Mouse (Mus musculus): Measurements from ENCODE around the gene Gm10964. TPM values are rescaled to one million over a fixed set of nuclear protein-coding genes. Genes with fewer than 3 reads are reported as not detected.
"Not testable (repeated sequence)": the region's sequence is repeated elsewhere in the genome, so short reads cannot be mapped to it uniquely, and the experiment has no call there.

Gm10964 gene
- polyA plus RNA-seq, 1 experiment from 2014 or later, result not detected

DNA sequence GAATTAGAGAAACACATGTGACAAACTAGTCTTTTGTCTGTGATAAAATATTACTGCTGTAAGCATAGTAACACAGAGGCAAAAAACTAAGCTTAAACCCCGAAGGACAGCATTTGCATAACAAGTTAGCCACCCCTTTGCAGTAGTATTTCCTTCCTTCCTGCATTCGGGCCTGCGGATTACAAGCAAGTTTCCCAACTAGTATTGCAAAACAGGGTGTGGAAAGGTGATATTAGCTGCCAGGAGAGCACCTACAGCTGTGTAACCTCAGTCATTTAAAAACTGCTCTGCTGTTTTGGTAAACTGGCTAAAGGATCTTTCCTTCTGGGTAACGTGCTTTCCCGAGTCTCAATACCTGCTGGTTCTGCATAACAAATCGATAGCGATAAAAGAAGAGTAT lies 48.1 kb downstream of the Gm10964 start:
- 61% methylated on average over 7 of the region's 7 CpGs for WGBS

DNA sequence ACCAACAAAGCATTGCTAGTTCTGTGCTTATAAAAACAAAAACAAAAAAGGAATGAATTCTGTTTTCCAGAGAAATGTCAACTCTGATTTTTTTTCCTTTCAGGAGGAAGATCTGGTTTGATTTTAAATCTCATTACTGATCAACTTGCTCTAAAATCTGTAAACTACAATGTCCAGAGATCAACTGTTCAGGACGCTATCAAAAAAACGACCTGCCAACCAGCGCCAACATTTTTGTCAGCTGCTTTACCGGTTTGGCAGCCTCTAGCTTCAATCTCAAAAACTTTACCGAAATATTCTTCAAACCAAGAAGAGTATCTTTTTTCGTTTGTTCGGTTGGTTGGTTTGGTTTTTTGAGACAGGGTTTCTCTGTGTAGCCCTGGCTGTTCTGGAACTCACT lies 49.9 kb downstream of the Gm10964 start:
- Histone ChIP-seq H3K9me3 (ENCODE audit: control insufficient read depth, low read length) (no peaks in the 10 kb centered on the region), H3K27me3 (replicated peaks; ENCODE audit: control insufficient read depth, insufficient read depth, low read length) (no peaks in the 10 kb centered on the region), H3K4me1 (ENCODE audit: control insufficient read depth, insufficient read depth, low read length) (peaks cover 10% of the 10 kb centered on the region), H3K27ac (ENCODE audit: low read length) (no peak overlapping the region), H3K4me3 (ENCODE audit: low read length) (no peak overlapping the region), H3K36me3 (ENCODE audit: control insufficient read depth, insufficient read depth, low read length) (no peaks in the 10 kb centered on the region), H3K9ac (ENCODE audit: low read depth, low read length) (no peak overlapping the region), H3K4me2 (ENCODE audit: low read depth, low read length) (peak overlapping the region; percentile 21; the same call in 1 of the 2 replicates)
- 80% methylated on average over 7 of the region's 7 CpGs for WGBS
- ATAC-seq, result no peak

More for the DNA sequence above, 48.1 kb downstream of the Gm10964 start:
- H3K4me2 ChIP-seq (ENCODE audit: low read depth, low read length), result no peak overlapping the region
- H3K9ac ChIP-seq (ENCODE audit: low read depth, low read length), result no peak overlapping the region
- no peaks in the 10 kb centered on the region for H3K27me3 ChIP-seq (replicated peaks; ENCODE audit: control insufficient read depth, insufficient read depth, low read length)
- H3K4me3 ChIP-seq (ENCODE audit: low read length), result no peak overlapping the region
- peaks cover 11% of the 10 kb centered on the region for H3K4me1 ChIP-seq (ENCODE audit: control insufficient read depth, insufficient read depth, low read length)
- H3K9me3 ChIP-seq (ENCODE audit: control insufficient read depth, low read length), result no peaks in the 10 kb centered on the region
- ATAC-seq, result no peak
- no peaks in the 10 kb centered on the region for H3K36me3 ChIP-seq (ENCODE audit: control insufficient read depth, insufficient read depth, low read length)
- no peak overlapping the region; the same call in 1 of the 2 replicates for H3K27ac ChIP-seq (ENCODE audit: low read length)

DNA sequence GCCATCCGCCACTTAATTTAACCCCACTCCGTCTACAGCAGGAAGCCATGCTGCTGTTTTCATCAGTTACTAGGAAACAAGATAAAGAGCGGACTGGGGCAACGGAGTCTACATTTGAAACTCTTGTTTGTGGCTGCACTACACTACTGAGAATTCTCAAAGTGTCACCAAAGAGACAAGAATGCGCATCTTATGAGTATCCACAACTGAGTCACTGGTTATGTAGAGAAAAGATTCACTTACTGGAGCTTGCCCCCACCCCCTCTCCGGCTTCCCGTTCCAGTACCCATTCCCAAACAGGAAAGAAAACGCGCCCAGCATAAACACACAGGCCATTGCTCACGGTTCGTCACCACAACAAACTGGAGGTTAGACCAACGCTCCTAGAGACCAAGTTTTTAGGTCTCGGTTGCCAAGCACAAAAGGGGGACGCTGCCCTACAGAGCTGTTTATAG lies 50.8 kb downstream of the Gm10964 start:
- no peaks in the 10 kb centered on the region for H3K27me3 ChIP-seq (replicated peaks; ENCODE audit: control insufficient read depth, insufficient read depth, low read length)

DNA sequence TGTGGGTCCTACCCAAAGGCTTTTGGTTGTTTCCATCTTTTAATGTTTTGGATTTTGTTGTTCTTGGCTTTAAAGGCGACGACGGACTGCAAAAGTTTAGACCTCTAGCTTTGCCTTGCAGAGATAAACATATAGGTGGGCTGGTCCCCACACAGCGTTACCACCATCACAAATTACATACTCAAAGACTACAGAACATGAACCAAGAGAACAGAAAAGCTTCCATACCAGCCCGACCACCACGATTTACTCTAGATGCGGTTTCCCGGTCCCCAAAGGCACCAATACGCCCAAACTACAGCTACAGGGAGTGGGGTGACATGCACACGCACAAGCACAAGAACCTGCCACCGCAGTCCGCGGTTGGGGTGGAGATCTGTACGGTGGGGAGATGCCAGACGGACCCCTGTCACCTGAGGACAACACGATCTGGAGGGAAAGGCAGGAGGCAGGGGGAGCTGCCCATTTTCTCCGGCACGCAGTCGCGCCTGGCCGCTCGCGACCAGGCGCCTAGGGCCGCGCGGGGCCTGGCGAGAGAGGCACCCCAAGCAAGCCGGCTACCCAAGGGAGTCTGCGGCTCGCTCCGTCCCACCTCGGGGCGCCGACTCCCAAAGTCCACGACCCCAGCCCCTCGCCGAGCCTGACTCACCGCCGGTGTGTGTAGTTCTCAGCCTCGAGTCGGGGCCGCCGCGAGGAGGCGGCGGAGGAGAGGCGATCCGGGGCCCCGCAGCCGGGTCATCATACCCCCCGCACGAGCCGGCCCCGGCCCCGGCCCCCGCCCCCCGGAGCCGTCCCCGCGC lies 51.4 kb downstream of the Gm10964 start:
- under 1% methylated on average over 40 of the region's 61 CpGs for whole genome bisulfite sequencing
- peak; percentile 80 for ATAC-seq
- Histone ChIP-seq H3K27ac (ENCODE audit: low read length) (peak overlapping the region; percentile 85), H3K4me2 (ENCODE audit: low read depth, low read length) (peak overlapping the region; percentile 74), H3K4me3 (ENCODE audit: low read length) (peak overlapping the region; percentile 86), H3K27me3 (replicated peaks; ENCODE audit: control insufficient read depth, insufficient read depth, low read length) (no peaks in the 10 kb centered on the region), H3K4me1 (ENCODE audit: control insufficient read depth, insufficient read depth, low read length) (peaks cover 9% of the 10 kb centered on the region), H3K9ac (ENCODE audit: low read depth, low read length) (peak overlapping the region; percentile 96), H3K36me3 (ENCODE audit: control insufficient read depth, insufficient read depth, low read length) (no peaks in the 10 kb centered on the region), H3K9me3 (ENCODE audit: control insufficient read depth, low read length) (no peaks in the 10 kb centered on the region)

More for the DNA sequence above, 50.8 kb downstream of the Gm10964 start:
- peak overlapping the region; percentile 96 for H3K9ac ChIP-seq (ENCODE audit: low read depth, low read length)
- WGBS, result under 1% methylated on average over 14 of the region's 14 CpGs
- peak overlapping the region; percentile 86 for H3K4me3 ChIP-seq (ENCODE audit: low read length)
- H3K36me3 ChIP-seq (ENCODE audit: control insufficient read depth, insufficient read depth, low read length), result no peaks in the 10 kb centered on the region
- ATAC-seq, result no peak
- H3K4me2 ChIP-seq (ENCODE audit: low read depth, low read length), result peak overlapping the region; percentile 74
- no peaks in the 10 kb centered on the region for H3K9me3 ChIP-seq (ENCODE audit: control insufficient read depth, low read length)
- H3K4me1 ChIP-seq (ENCODE audit: control insufficient read depth, insufficient read depth, low read length), result peaks cover 9% of the 10 kb centered on the region
- H3K27ac ChIP-seq (ENCODE audit: low read length), result peak overlapping the region; percentile 85

DNA sequence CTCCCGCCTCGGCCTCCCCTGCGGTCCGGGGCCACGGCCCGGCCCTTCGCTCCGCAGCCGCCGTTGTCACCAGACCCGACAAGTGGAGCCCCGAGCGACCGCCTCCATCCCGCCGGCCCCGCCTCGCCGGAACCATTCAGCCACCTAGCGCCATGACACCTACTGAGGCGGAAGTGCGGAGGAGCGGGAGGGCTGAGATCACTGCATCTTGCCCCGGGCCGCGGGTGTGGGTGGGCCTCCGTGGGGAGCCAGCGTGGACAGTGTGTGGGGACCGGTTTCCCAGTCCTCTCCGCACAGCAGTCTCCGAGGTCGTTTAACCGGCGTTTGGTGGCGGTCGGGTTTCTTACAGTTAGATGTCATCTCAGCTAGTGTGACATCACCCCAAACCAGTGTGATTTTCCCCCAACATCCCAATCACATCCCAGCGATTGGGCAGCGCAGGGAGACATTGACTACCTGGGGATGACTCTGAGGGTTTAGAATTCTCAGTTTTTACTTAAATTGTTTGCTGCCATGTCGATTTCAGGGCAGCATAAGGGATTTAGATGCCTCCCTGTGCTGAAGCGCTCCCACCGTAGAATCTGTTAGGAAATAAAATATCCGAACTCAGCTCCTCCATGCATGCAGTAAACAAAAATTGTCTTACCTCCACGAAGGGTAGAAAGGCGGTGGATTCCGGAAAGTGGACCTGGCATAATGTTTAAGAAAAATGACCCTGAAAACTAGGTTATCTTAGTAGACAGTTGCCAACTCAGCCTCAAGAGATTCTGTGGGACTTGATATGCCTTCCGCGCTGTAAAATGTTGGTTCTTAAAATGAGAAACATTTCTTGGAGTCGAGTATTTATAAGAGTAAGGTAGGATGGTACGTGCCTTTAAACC lies 52.3 kb downstream of the Gm10964 start, which contains the start of gene Hipk1:
Hipk1 (minus strand) TSS at position 334 of the 881 bp plus-strand sequence.
- Histone ChIP-seq H3K9ac (ENCODE audit: low read depth, low read length) (peak within 1 kb of the TSS; percentile 96), H3K4me1 (ENCODE audit: control insufficient read depth, insufficient read depth, low read length) (peaks cover 9% of the 10 kb centered on the region), H3K9me3 (ENCODE audit: control insufficient read depth, low read length) (no peaks in the 10 kb centered on the region), H3K4me3 (ENCODE audit: low read length) (peak within 1 kb of the TSS; percentile 86), H3K36me3 (ENCODE audit: control insufficient read depth, insufficient read depth, low read length) (no peaks in the 10 kb centered on the region), H3K27me3 (replicated peaks; ENCODE audit: control insufficient read depth, insufficient read depth, low read length) (no peaks in the 10 kb centered on the region; the same call in 1 of the 2 replicates), H3K4me2 (ENCODE audit: low read depth, low read length) (peak within 1 kb of the TSS; percentile 74), H3K27ac (ENCODE audit: low read length) (peak within 1 kb of the TSS; percentile 85)
- ATAC-seq, result peak; percentile 96
- 9% methylated on average over 49 of the region's 49 CpGs for WGBS

DNA sequence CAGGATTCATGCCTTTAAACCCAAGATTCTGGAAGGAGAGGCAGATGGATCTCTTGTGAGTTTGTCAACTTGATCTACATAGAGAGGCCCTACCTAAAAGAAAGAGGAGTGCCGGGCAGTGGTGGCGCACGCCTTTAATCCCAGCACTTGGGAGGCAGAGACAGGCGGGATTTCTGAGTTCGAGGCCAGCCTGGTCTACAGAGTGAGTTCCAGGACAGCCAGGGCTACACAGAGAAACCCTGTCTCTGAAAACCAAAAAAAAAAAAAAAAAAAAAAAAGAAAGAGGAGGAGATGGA lies 52.9 kb downstream of the Gm10964 start:
- not testable (repeated sequence) for H3K27me3 ChIP-seq (replicated peaks; ENCODE audit: control insufficient read depth, insufficient read depth, low read length); H3K27ac ChIP-seq (ENCODE audit: low read length); H3K9ac ChIP-seq (ENCODE audit: low read depth, low read length); H3K36me3 ChIP-seq (ENCODE audit: control insufficient read depth, insufficient read depth, low read length); H3K4me1 ChIP-seq (ENCODE audit: control insufficient read depth, insufficient read depth, low read length); H3K4me3 ChIP-seq (ENCODE audit: low read length); H3K9me3 ChIP-seq (ENCODE audit: control insufficient read depth, low read length); ATAC-seq
- WGBS, result 76% methylated on average over 5 of the region's 5 CpGs
- peak overlapping the region; percentile 58; the same call in 1 of the 2 replicates for H3K4me2 ChIP-seq (ENCODE audit: low read depth, low read length)

DNA sequence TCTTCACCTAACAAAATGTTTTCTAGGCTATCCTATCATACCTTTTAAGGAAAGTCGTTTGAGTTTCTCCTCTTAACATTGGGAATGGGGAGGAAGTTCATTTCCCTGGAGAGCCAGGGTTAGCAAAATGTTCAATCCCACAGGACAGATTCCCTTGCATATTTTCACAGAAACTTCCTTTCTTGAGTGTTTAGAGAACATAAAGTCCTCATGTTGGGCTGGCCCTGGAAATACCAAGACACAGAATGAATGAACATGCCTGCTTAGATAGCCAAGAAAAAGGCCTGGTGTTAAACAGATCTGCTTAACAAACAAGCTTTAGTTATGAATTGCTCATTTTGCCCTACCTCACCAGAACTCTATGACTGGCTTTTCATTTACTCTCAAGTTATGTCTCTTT lies 53.4 kb downstream of the Gm10964 start:
- Histone ChIP-seq H3K9ac (ENCODE audit: low read depth, low read length) (no peak overlapping the region), H3K4me3 (ENCODE audit: low read length) (no peak overlapping the region), H3K27ac (ENCODE audit: low read length) (no peak overlapping the region), H3K4me2 (ENCODE audit: low read depth, low read length) (no peak overlapping the region), H3K36me3 (ENCODE audit: control insufficient read depth, insufficient read depth, low read length) (no peaks in the 10 kb centered on the region), H3K4me1 (ENCODE audit: control insufficient read depth, insufficient read depth, low read length) (peaks cover 5% of the 10 kb centered on the region; the same call in 1 of the 2 replicates), H3K27me3 (replicated peaks; ENCODE audit: control insufficient read depth, insufficient read depth, low read length) (no peaks in the 10 kb centered on the region; the same call in 1 of the 2 replicates), H3K9me3 (ENCODE audit: control insufficient read depth, low read length) (no peaks in the 10 kb centered on the region)
- 80% methylated on average over 1 of the region's 1 CpGs for WGBS
- no peak for ATAC-seq

All from intestine, embryonic 16.5 days (tissue).